Mouse (Mus musculus): Measurements from ENCODE around the gene Cnr1.

- TF ChIP-seq CTCF (IDR thresholded peaks at IDR 0.05; ENCODE audit: low read depth, low read length), result no peak
- TF ChIP-seq POLR2A (IDR thresholded peaks at IDR 0.05; ENCODE audit: borderline replicate concordance, low read depth, low read length), result no peak
These were observed 46.3 kb downstream of the Cnr1 start for GRCm38 (mm10) chr4:33970726-33971125.

All from bone marrow macrophage, adult 2 months (primary cell).